Mouse (Mus musculus): ENCODE measurements around the gene Dnajc11. TPM values are rescaled to one million over a fixed set of nuclear protein-coding genes. Genes with fewer than 3 reads are reported as not detected.
A peak's percentile ranks its signal among the peaks of the same experiment; 100 is the strongest.

Dnajc11 gene
- polyA plus RNA-seq, 1 experiment from 2014 or later, result 79.5 TPM

- Histone ChIP-seq H3K4me1 (ENCODE audit: insufficient read depth, low read length) (peaks cover 11% of the 10 kb centered on the region), H3K4me3 (ENCODE audit: low read length) (no peak overlapping the region), H3K36me3 (ENCODE audit: insufficient read depth, low read length) (peaks cover 19% of the 10 kb centered on the region; the same call in 1 of the 2 replicates), H3K9ac (replicated peaks; ENCODE audit: low read length) (no peak overlapping the region), H3K9me3 (ENCODE audit: low read length) (no peaks in the 10 kb centered on the region), H3K27me3 (ENCODE audit: insufficient read depth, low read length) (no peaks in the 10 kb centered on the region), H3K27ac (ENCODE audit: low read length) (no peak overlapping the region), H3K4me2 (replicated peaks; ENCODE audit: low read depth, low read length) (no peak overlapping the region)
- ATAC-seq (ENCODE audit: low FRiP score, low TSS enrichment), result peak; percentile 33
- WGBS, result 6% methylated on average over 5 of the region's 5 CpGs
Observed at GRCm38 (mm10) chr4:151981363-151981762, 47.9 kb downstream of the Dnajc11 start.

- Histone ChIP-seq H3K4me3 (ENCODE audit: low read length) (no peak overlapping the region), H3K4me2 (replicated peaks; ENCODE audit: low read depth, low read length) (no peak overlapping the region), H3K9me3 (ENCODE audit: low read length) (no peaks in the 10 kb centered on the region), H3K9ac (replicated peaks; ENCODE audit: low read length) (no peak overlapping the region), H3K36me3 (ENCODE audit: insufficient read depth, low read length) (peaks cover 19% of the 10 kb centered on the region; the same call in 1 of the 2 replicates), H3K27me3 (ENCODE audit: insufficient read depth, low read length) (no peaks in the 10 kb centered on the region), H3K4me1 (ENCODE audit: insufficient read depth, low read length) (peaks cover 28% of the 10 kb centered on the region), H3K27ac (ENCODE audit: low read length) (peak overlapping the region; percentile 13; the same call in 1 of the 2 replicates)
- ATAC-seq (ENCODE audit: low FRiP score, low TSS enrichment), result no peak
- WGBS, result 45% methylated on average over 17 of the region's 17 CpGs
Observed at GRCm38 (mm10) chr4:151983043-151983442, 49.6 kb downstream of the Dnajc11 start.

- Histone ChIP-seq H3K36me3 (ENCODE audit: insufficient read depth, low read length) (peaks cover 19% of the 10 kb centered on the region; the same call in 1 of the 2 replicates), H3K27ac (ENCODE audit: low read length) (no peak overlapping the region), H3K4me2 (replicated peaks; ENCODE audit: low read depth, low read length) (no peak overlapping the region), H3K9ac (replicated peaks; ENCODE audit: low read length) (peak overlapping the region; percentile 53), H3K4me1 (ENCODE audit: insufficient read depth, low read length) (peaks cover 29% of the 10 kb centered on the region), H3K9me3 (ENCODE audit: low read length) (no peaks in the 10 kb centered on the region), H3K27me3 (ENCODE audit: insufficient read depth, low read length) (no peaks in the 10 kb centered on the region), H3K4me3 (ENCODE audit: low read length) (no peak overlapping the region)
- peak; percentile 58 for ATAC-seq (ENCODE audit: low FRiP score, low TSS enrichment)
- WGBS, result 32% methylated on average over 8 of the region's 9 CpGs
Observed at GRCm38 (mm10) chr4:151983560-151983959, 50.1 kb downstream of the Dnajc11 start.

- H3K27ac ChIP-seq (ENCODE audit: low read length), result no peak overlapping the region
- H3K4me2 ChIP-seq (replicated peaks; ENCODE audit: low read depth, low read length), result no peak overlapping the region
- peaks cover 21% of the 10 kb centered on the region; the same call in 1 of the 2 replicates for H3K36me3 ChIP-seq (ENCODE audit: insufficient read depth, low read length)
- no peak for ATAC-seq (ENCODE audit: low FRiP score, low TSS enrichment)
- no peaks in the 10 kb centered on the region for H3K9me3 ChIP-seq (ENCODE audit: low read length)
- H3K4me3 ChIP-seq (ENCODE audit: low read length), result no peak overlapping the region
- H3K4me1 ChIP-seq (ENCODE audit: insufficient read depth, low read length), result peaks cover 39% of the 10 kb centered on the region
- no peaks in the 10 kb centered on the region for H3K27me3 ChIP-seq (ENCODE audit: insufficient read depth, low read length)
- H3K9ac ChIP-seq (replicated peaks; ENCODE audit: low read length), result no peak overlapping the region
- 27% methylated on average over 10 of the region's 10 CpGs for WGBS
Observed at GRCm38 (mm10) chr4:151985886-151986285, 52.4 kb downstream of the Dnajc11 start.

GRCm38 (mm10) chr4:151986650-151987049 is 53.2 kb downstream of the Dnajc11 start:
- no peak for ATAC-seq (ENCODE audit: low FRiP score, low TSS enrichment)
- Histone ChIP-seq H3K27ac (ENCODE audit: low read length) (no peak overlapping the region), H3K4me3 (ENCODE audit: low read length) (no peak overlapping the region), H3K27me3 (ENCODE audit: insufficient read depth, low read length) (no peaks in the 10 kb centered on the region), H3K4me1 (ENCODE audit: insufficient read depth, low read length) (peaks cover 39% of the 10 kb centered on the region), H3K36me3 (ENCODE audit: insufficient read depth, low read length) (peaks cover 26% of the 10 kb centered on the region), H3K4me2 (replicated peaks; ENCODE audit: low read depth, low read length) (no peak overlapping the region), H3K9ac (replicated peaks; ENCODE audit: low read length) (0 out of 2 replicates have a peak overlapping the region, but pooled peaks have one; percentile 3), H3K9me3 (ENCODE audit: low read length) (no peaks in the 10 kb centered on the region)
- WGBS, result 61% methylated on average over 8 of the region's 8 CpGs

GRCm38 (mm10) chr4:151988014-151988341 is 54.5 kb downstream of the Dnajc11 start:
- H3K36me3 ChIP-seq (ENCODE audit: insufficient read depth, low read length), result peaks cover 35% of the 10 kb centered on the region
- no peaks in the 10 kb centered on the region for H3K9me3 ChIP-seq (ENCODE audit: low read length)
- H3K9ac ChIP-seq (replicated peaks; ENCODE audit: low read length), result peak overlapping the region; percentile 83
- H3K4me1 ChIP-seq (ENCODE audit: insufficient read depth, low read length), result peaks cover 39% of the 10 kb centered on the region
- H3K4me2 ChIP-seq (replicated peaks; ENCODE audit: low read depth, low read length), result peak overlapping the region; percentile 83
- H3K4me3 ChIP-seq (ENCODE audit: low read length), result peak overlapping the region; percentile 77
- ATAC-seq (ENCODE audit: low FRiP score, low TSS enrichment), result no peak
- no peaks in the 10 kb centered on the region for H3K27me3 ChIP-seq (ENCODE audit: insufficient read depth, low read length)
- peak overlapping the region; percentile 78 for H3K27ac ChIP-seq (ENCODE audit: low read length)
- WGBS, result 24% methylated on average over 10 of the region's 10 CpGs

GRCm38 (mm10) chr4:151988342-151989109 is 55.0 kb downstream of the Dnajc11 start, which contains the start of gene Thap3:
Thap3 (minus strand) TSS chr4:151988997.
- Histone ChIP-seq H3K9ac (replicated peaks; ENCODE audit: low read length) (peak within 1 kb of the TSS; percentile 83), H3K27ac (ENCODE audit: low read length) (peak within 1 kb of the TSS; percentile 78), H3K4me2 (replicated peaks; ENCODE audit: low read depth, low read length) (peak within 1 kb of the TSS; percentile 83), H3K27me3 (ENCODE audit: insufficient read depth, low read length) (no peaks in the 10 kb centered on the region), H3K4me3 (ENCODE audit: low read length) (peak within 1 kb of the TSS; percentile 77), H3K36me3 (ENCODE audit: insufficient read depth, low read length) (peaks cover 34% of the 10 kb centered on the region), H3K4me1 (ENCODE audit: insufficient read depth, low read length) (peaks cover 42% of the 10 kb centered on the region), H3K9me3 (ENCODE audit: low read length) (no peaks in the 10 kb centered on the region)
- under 1% methylated on average over 52 of the region's 54 CpGs for WGBS
- ATAC-seq (ENCODE audit: low FRiP score, low TSS enrichment), result peak; percentile 73

GRCm38 (mm10) chr4:151989110-151989488 is 55.6 kb downstream of the Dnajc11 start:
- H3K4me3 ChIP-seq (ENCODE audit: low read length), result peak overlapping the region; percentile 77
- WGBS, result 26% methylated on average over 6 of the region's 6 CpGs
- H3K9me3 ChIP-seq (ENCODE audit: low read length), result no peaks in the 10 kb centered on the region
- peak overlapping the region; percentile 83 for H3K4me2 ChIP-seq (replicated peaks; ENCODE audit: low read depth, low read length)
- H3K4me1 ChIP-seq (ENCODE audit: insufficient read depth, low read length), result peaks cover 42% of the 10 kb centered on the region
- H3K27me3 ChIP-seq (ENCODE audit: insufficient read depth, low read length), result no peaks in the 10 kb centered on the region
- peak overlapping the region; percentile 78 for H3K27ac ChIP-seq (ENCODE audit: low read length)
- ATAC-seq (ENCODE audit: low FRiP score, low TSS enrichment), result no peak; the same call in 1 of the 2 replicates
- peak overlapping the region; percentile 83 for H3K9ac ChIP-seq (replicated peaks; ENCODE audit: low read length)
- peaks cover 34% of the 10 kb centered on the region for H3K36me3 ChIP-seq (ENCODE audit: insufficient read depth, low read length)

GRCm38 (mm10) chr4:151992091-151992490 is 58.6 kb downstream of the Dnajc11 start:
- H3K4me1 ChIP-seq (ENCODE audit: insufficient read depth, low read length), result peaks cover 38% of the 10 kb centered on the region
- no peaks in the 10 kb centered on the region for H3K27me3 ChIP-seq (ENCODE audit: insufficient read depth, low read length)
- H3K4me2 ChIP-seq (replicated peaks; ENCODE audit: low read depth, low read length), result no peak overlapping the region
- 91% methylated on average over 9 of the region's 9 CpGs for WGBS
- H3K9me3 ChIP-seq (ENCODE audit: low read length), result no peaks in the 10 kb centered on the region
- peaks cover 30% of the 10 kb centered on the region for H3K36me3 ChIP-seq (ENCODE audit: insufficient read depth, low read length)
- no peak overlapping the region for H3K4me3 ChIP-seq (ENCODE audit: low read length)
- ATAC-seq (ENCODE audit: low FRiP score, low TSS enrichment), result no peak
- no peak overlapping the region for H3K9ac ChIP-seq (replicated peaks; ENCODE audit: low read length)
- no peak overlapping the region for H3K27ac ChIP-seq (ENCODE audit: low read length)

GRCm38 (mm10) chr4:151993035-151993434 is 59.5 kb downstream of the Dnajc11 start:
- Histone ChIP-seq H3K27ac (ENCODE audit: low read length) (no peak overlapping the region), H3K27me3 (ENCODE audit: insufficient read depth, low read length) (no peaks in the 10 kb centered on the region), H3K4me2 (replicated peaks; ENCODE audit: low read depth, low read length) (no peak overlapping the region), H3K9me3 (ENCODE audit: low read length) (no peaks in the 10 kb centered on the region), H3K4me1 (ENCODE audit: insufficient read depth, low read length) (peaks cover 36% of the 10 kb centered on the region), H3K9ac (replicated peaks; ENCODE audit: low read length) (no peak overlapping the region), H3K4me3 (ENCODE audit: low read length) (no peak overlapping the region), H3K36me3 (ENCODE audit: insufficient read depth, low read length) (peaks cover 30% of the 10 kb centered on the region)
- WGBS, result 78% methylated on average over 6 of the region's 6 CpGs
- no peak for ATAC-seq (ENCODE audit: low FRiP score, low TSS enrichment)

Measured in kidney, embryonic 16.5 days (tissue).